Mouse (Mus musculus) thymus, adult 2 months (tissue): Measurements from ENCODE around the gene Prrt4.

Experiments
- CTCF ChIP-seq: fragments of 200-500 bp; IDR thresholded peaks from 2 replicates; pipeline ENCODE4 v1.5.1; 2012; ENCODE audit warnings: mild to moderate bottlenecking, control low read depth, low read length, moderate library complexity, borderline replicate concordance; ENCODE audit not compliant: control insufficient read depth, poor library complexity, insufficient read depth; ENCODE audit errors: extremely low read depth
- POLR2A ChIP-seq: fragments of 200-500 bp; IDR thresholded peaks from 2 replicates; pipeline ENCODE4 v1.6.1; 2012; ENCODE audit warnings: mild to moderate bottlenecking, low read length, control low read depth, moderate library complexity; ENCODE audit not compliant: control insufficient read depth, poor library complexity, insufficient read depth; ENCODE audit errors: extremely low read depth

DNA sequence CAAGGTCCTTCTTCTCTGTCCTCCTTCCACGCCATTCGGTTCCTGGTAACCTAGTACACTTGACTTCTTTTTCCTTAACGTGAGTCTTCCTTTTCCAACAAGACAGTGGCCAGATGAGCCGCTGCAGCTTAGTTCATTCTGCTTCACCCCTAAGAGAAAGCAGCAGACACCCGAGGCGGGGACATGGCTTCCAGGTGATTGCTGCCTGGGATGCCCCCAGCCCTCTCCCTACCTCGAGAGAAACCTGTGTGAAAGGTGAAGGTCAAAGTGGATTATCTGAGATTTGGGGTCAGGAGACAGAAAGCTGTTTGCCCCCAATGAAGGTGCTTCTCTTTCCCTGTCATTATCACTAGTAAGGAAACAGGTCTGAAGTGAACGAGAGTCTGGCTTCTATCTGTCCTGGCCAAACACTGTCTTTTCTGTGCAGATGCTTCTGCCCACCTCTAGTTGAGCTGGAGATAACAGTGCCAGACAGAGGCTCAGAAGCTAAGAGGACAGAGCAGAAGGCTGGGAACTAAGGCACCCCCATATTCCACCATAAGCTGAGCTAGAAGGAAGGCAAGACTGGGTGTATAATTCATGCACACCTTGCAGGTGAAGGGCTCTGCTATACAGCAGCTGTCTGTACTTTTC, 20.0 kb upstream of the Prrt4 start:
- TF ChIP-seq POLR2A (no peak), CTCF (no peak)
